Comparison of ENCODE assay signal across 14 mouse cellular contexts in the genomic region with DNA sequence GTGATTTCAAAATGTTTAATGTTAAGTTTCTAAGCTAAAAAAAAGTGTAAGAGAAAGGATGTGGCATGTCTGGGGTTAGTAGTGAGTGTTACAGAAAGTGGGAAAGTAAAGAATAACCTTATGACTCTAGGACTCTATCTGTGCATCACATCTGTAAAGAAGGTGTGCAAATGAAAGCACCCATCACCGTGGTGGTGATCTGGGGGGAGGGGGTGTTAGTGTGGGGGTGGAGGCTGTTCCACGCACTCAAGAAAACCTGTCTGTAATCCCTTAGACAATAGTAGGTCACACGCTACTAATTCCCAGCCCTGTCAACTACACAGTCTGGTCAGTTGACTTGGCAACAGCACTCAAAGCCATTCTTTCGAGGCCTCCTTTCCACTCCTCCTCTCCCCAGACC.
"Had no signal": no experiment of that assay in that cellular context is flagged by ENCODE, and none has a peak within 500 bp of the region (broad histone marks: within the 10 kb centered on the region; RNA-seq: fewer than 3 reads in every experiment).

No protein-coding gene starts in this region.

- H3K36me3 ChIP-seq: limb, embryonic 12.5 days; midbrain, embryonic 13.5 days; neural tube, embryonic 12.5 days; stomach, embryonic 15.5 days had no signal

- H3K4me1 ChIP-seq: neural tube, embryonic 12.5 days; stomach, embryonic 15.5 days had no signal

- H3K4me2 ChIP-seq: limb, embryonic 12.5 days; midbrain, embryonic 13.5 days; neural tube, embryonic 12.5 days; stomach, embryonic 15.5 days had no signal

- H3K27me3 ChIP-seq: limb, embryonic 12.5 days; midbrain, embryonic 13.5 days; neural tube, embryonic 12.5 days; stomach, embryonic 15.5 days had no signal

- H3K9me3 ChIP-seq: limb, embryonic 12.5 days; midbrain, embryonic 13.5 days; neural tube, embryonic 12.5 days; stomach, embryonic 15.5 days had no signal

- H3K4me3 ChIP-seq: limb, embryonic 12.5 days; midbrain, embryonic 13.5 days; neural tube, embryonic 12.5 days; stomach, embryonic 15.5 days had no signal

- DNase-seq: kidney, adult 11 months; kidney, adult 9 months; kidney, postnatal 36 days; liver; lung, adult 18-20 months; right cerebral cortex, postnatal 14 days; thymus, adult 2 months; thymus, postnatal 25 days had no signal

- H3K27ac ChIP-seq: kidney, postnatal 0 days; limb, embryonic 12.5 days; liver, embryonic 14.5 days; midbrain, embryonic 13.5 days; neural tube, embryonic 12.5 days; stomach, embryonic 15.5 days had no signal

- H3K9ac ChIP-seq: limb, embryonic 12.5 days; liver, embryonic 14.5 days; midbrain, embryonic 13.5 days; neural tube, embryonic 12.5 days; stomach, embryonic 15.5 days had no signal
